8 mouse cellular contexts compared by ENCODE assay signal in genomic region chr9:72871506-72872297, GRCm38 (mm10). TPM values are rescaled to one million over a fixed set of nuclear protein-coding genes. Genes with fewer than 3 reads are reported as not detected.
DNase-seq lines count a peak whose midpoint lies in the region; ATAC-seq and TF ChIP-seq lines count a peak whose summit lies in the region.

No protein-coding gene starts in this region.

- peak overlapping the region; percentile 79 for H3K27ac ChIP-seq in forebrain, embryonic 10.5 days
- no peak overlapping the region for H3K27ac ChIP-seq in forebrain, postnatal 0 days (ENCODE audit: low read depth, low read length)
- H3K27ac ChIP-seq in brown adipose tissue, adult 24 weeks (replicated peaks; ENCODE audit: low read depth, low read length): peak overlapping the region; percentile 88
- peak overlapping the region; percentile 28; the same call in 1 of the 2 replicates for H3K27ac ChIP-seq in heart, embryonic 16.5 days (ENCODE audit: low read length)

- H3K4me2 ChIP-seq in forebrain, postnatal 0 days (ENCODE audit: low read depth): no peak overlapping the region
- H3K4me2 ChIP-seq in heart, embryonic 16.5 days (ENCODE audit: low read depth, low read length): peak overlapping the region; percentile 18

- H3K36me3 ChIP-seq in forebrain, embryonic 10.5 days (replicated peaks): peaks cover 75% of the 10 kb centered on the region
- no peaks in the 10 kb centered on the region for H3K36me3 ChIP-seq in forebrain, postnatal 0 days (ENCODE audit: insufficient read depth)
- H3K36me3 ChIP-seq in heart, embryonic 16.5 days (ENCODE audit: control insufficient read depth, insufficient read depth): no peaks in the 10 kb centered on the region

- no peak overlapping the region for H3K9ac ChIP-seq in forebrain, postnatal 0 days
- H3K9ac ChIP-seq in heart, embryonic 16.5 days (ENCODE audit: low read length): no peak overlapping the region

- TF ChIP-seq CTCF in forebrain, postnatal 0 days (IDR thresholded peaks at IDR 0.05; ENCODE audit: low read depth): no peak

- H3K4me1 ChIP-seq in forebrain, embryonic 10.5 days: peaks cover 48% of the 10 kb centered on the region
- peaks cover 7% of the 10 kb centered on the region; the same call in 1 of the 2 replicates for H3K4me1 ChIP-seq in forebrain, postnatal 0 days (ENCODE audit: insufficient read depth)
- 0 out of 2 replicates have a peak, but pooled peaks cover 3% of the 10 kb centered on the region for H3K4me1 ChIP-seq in brown adipose tissue, adult 24 weeks (ENCODE audit: control insufficient read depth, insufficient read depth, insufficient read length, low read length)
- H3K4me1 ChIP-seq in heart, embryonic 16.5 days (ENCODE audit: control insufficient read depth, insufficient read depth, low read length): peaks cover 17% of the 10 kb centered on the region

- WGBS in forebrain, embryonic 10.5 days: 25% methylated on average over 13 of the region's 13 CpGs
- WGBS in forebrain, postnatal 0 days: 12% methylated on average over 13 of the region's 13 CpGs
- 23% methylated on average over 13 of the region's 13 CpGs for WGBS in heart, embryonic 16.5 days

- H3K9me3 ChIP-seq in forebrain, embryonic 10.5 days: no peaks in the 10 kb centered on the region
- H3K9me3 ChIP-seq in forebrain, postnatal 0 days (ENCODE audit: low read length): no peaks in the 10 kb centered on the region
- no peaks in the 10 kb centered on the region for H3K9me3 ChIP-seq in heart, embryonic 16.5 days (replicated peaks; ENCODE audit: control insufficient read depth, low read length)

- ATAC-seq in forebrain, postnatal 0 days: no peak
- peak; percentile 34; the same call in 1 of the 2 replicates for ATAC-seq in heart, embryonic 16.5 days (replicated peaks; ENCODE audit: extremely low read depth, insufficient read depth, low FRiP score)

- no peak overlapping the region for H3K4me3 ChIP-seq in forebrain, embryonic 10.5 days
- H3K4me3 ChIP-seq in forebrain, postnatal 0 days (ENCODE audit: low read depth, low read length): no peak overlapping the region
- H3K4me3 ChIP-seq in brown adipose tissue, adult 24 weeks (ENCODE audit: insufficient read depth, low read depth, low read length): peak overlapping the region; percentile 37
- H3K4me3 ChIP-seq in heart, embryonic 16.5 days (ENCODE audit: low read length): peak overlapping the region; percentile 18; the same call in 1 of the 2 replicates

- no peak for DNase-seq in forebrain, embryonic 10.5 days (ENCODE audit: extremely low spot score, low spot score)
- DNase-seq in forebrain, postnatal 0 days: no peak
- peak; percentile 62 for DNase-seq in mesoderm, embryonic 11.5 days (ENCODE audit: low read depth, low spot score)
- DNase-seq in layer of hippocampus, adult 18-20 months (ENCODE audit: low spot score in 2 of 2): no peak
- no peak for DNase-seq in ovary, adult 18-20 months (ENCODE audit: low spot score)
- DNase-seq in adrenal gland, adult 2 months: no peak

- no peaks in the 10 kb centered on the region for H3K27me3 ChIP-seq in forebrain, embryonic 10.5 days (ENCODE audit: poor library complexity, severe bottlenecking)
- H3K27me3 ChIP-seq in forebrain, postnatal 0 days (ENCODE audit: insufficient read depth, low read length): 0 out of 2 replicates have a peak, but pooled peaks cover 3% of the 10 kb centered on the region
- no peaks in the 10 kb centered on the region for H3K27me3 ChIP-seq in heart, embryonic 16.5 days (ENCODE audit: control insufficient read depth, insufficient read depth, low read length)

RNA-seq across cellular contexts. Expression of gene Pygo1, which starts 53.7 kb away (rescaled TPM):
- polyA plus RNA-seq in forebrain, embryonic 10.5 days (2016; fragmentation: Nextera tagmentation; extraction: Ambion mirVana): 5.2 and 5.5 TPM in 2 replicates
- 34.6 and 41.7 TPM in 2 replicates for total RNA-seq in forebrain, postnatal 0 days (2014; rRNA removed)
- polyA plus RNA-seq in forebrain, postnatal 0 days (2015; fragmentation: Nextera tagmentation; extraction: Ambion mirVana): 5.7 and 9.6 TPM in 2 replicates
- 2.9 and 4.0 TPM in 2 replicates for polyA plus RNA-seq in brown adipose tissue, adult 24 weeks (2012; ENCODE audit: insufficient read depth, insufficient read length, missing spikeins)
- polyA plus RNA-seq in heart, embryonic 16.5 days (2015; fragmentation: Nextera tagmentation; extraction: Ambion mirVana): 1.9 TPM in 2 replicates
- 10 to 100 TPM; 31.6 to 32.5 TPM for total RNA-seq in layer of hippocampus, adult 18-20 months (2021)
- total RNA-seq in adrenal gland, adult 2 months (2021): 1 to 10 TPM; 2.8 to 5.1 TPM
- polyA plus RNA-seq in adrenal gland, adult 2 months (2012; rRNA removed): 0.53 and 0.77 TPM in 2 replicates

Comparison
In these comparisons a context has a peak if more than half of its experiments do, and no peak if none do; other contexts are left out.
1. H3K4me3 ChIP-seq: peak in brown adipose tissue, adult 24 weeks (single experiment) and heart, embryonic 16.5 days (single experiment); none in forebrain, embryonic 10.5 days (single experiment) and forebrain, postnatal 0 days (single experiment).